15 mouse cellular contexts compared by ENCODE assay signal in the genomic region with DNA sequence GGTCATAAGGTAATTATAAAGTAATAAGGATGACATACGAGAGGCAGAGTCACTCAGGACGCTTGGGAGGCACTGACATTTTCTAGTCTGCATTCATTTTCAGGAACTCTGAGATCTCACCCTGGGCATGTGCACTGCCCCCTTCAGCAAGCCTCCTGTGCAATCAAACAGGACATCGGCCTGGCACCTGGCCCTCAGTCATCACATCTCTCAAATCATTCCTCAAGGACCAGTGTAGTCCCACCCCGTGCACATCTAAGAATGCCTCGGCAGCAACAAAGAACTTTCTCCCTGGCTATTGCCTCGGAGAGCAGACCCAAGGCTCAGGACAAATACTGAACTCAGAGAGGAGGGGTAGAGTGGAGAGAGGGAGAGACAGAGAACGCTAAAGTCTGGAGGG. TPM values are rescaled to one million over a fixed set of nuclear protein-coding genes. Genes with fewer than 3 reads are reported as not detected.
DNase-seq lines count a peak whose midpoint lies in the region; ATAC-seq lines count a peak whose summit lies in the region.
"Had no signal": no experiment of that assay in that cellular context is flagged by ENCODE, and none has a peak within 500 bp of the region (broad histone marks: within the 10 kb centered on the region; RNA-seq: fewer than 3 reads in every experiment).

No protein-coding gene starts in this region.

- no peaks in the 10 kb centered on the region for H3K36me3 ChIP-seq in hindbrain, embryonic 14.5 days (replicated peaks; ENCODE audit: control insufficient read depth, insufficient read depth)
- no peaks in the 10 kb centered on the region for H3K36me3 ChIP-seq in hindbrain, embryonic 16.5 days (ENCODE audit: control insufficient read depth, insufficient read depth, low read length)
- H3K36me3 ChIP-seq: forebrain, embryonic 10.5 days; midbrain, embryonic 12.5 days; neural tube, embryonic 12.5 days; stomach, embryonic 15.5 days had no signal

- H3K4me3 ChIP-seq in hindbrain, embryonic 14.5 days (replicated peaks; ENCODE audit: low read length), result no peak overlapping the region
- H3K4me3 ChIP-seq in hindbrain, embryonic 16.5 days (ENCODE audit: low read length), result no peak overlapping the region
- H3K4me3 ChIP-seq: forebrain, embryonic 10.5 days; midbrain, embryonic 12.5 days; neural tube, embryonic 12.5 days; stomach, embryonic 15.5 days had no signal

- 0 out of 2 replicates have a peak, but pooled peaks cover 2% of the 10 kb centered on the region for H3K4me1 ChIP-seq in hindbrain, embryonic 14.5 days (replicated peaks; ENCODE audit: control insufficient read depth, insufficient read depth, low read length)
- peaks cover 7% of the 10 kb centered on the region for H3K4me1 ChIP-seq in hindbrain, embryonic 16.5 days (ENCODE audit: control insufficient read depth, insufficient read depth, low read depth, low read length)
- H3K4me1 ChIP-seq: midbrain, embryonic 12.5 days; neural tube, embryonic 12.5 days had no signal

- no peak overlapping the region for H3K9ac ChIP-seq in hindbrain, embryonic 14.5 days
- H3K9ac ChIP-seq in hindbrain, embryonic 16.5 days (ENCODE audit: low read depth, low read length), result no peak overlapping the region
- H3K9ac ChIP-seq: midbrain, embryonic 12.5 days; neural tube, embryonic 12.5 days; stomach, embryonic 15.5 days had no signal

- peak; percentile 53 for DNase-seq in adrenal gland, postnatal 14 days
- no peak for DNase-seq in adrenal gland, postnatal 4 days (ENCODE audit: low spot score in 2 of 2)
- no peak for DNase-seq in hindbrain, embryonic 14.5 days (ENCODE audit: low spot score)
- peak; percentile 41 for DNase-seq in testis, postnatal 10 days (ENCODE audit: low spot score)
- DNase-seq in testis, postnatal 14 days (ENCODE audit: low spot score), result no peak
- no peak for DNase-seq in layer of hippocampus, postnatal 36 days
- DNase-seq in T-cell, adult 2 months (ENCODE audit: low spot score), result no peak
- DNase-seq: cerebellum, adult 11 months; lung, adult 18-20 months; thymus, postnatal 36 days had no signal

- H3K9me3 ChIP-seq in hindbrain, embryonic 14.5 days (ENCODE audit: control insufficient read depth, low read length), result no peaks in the 10 kb centered on the region
- H3K9me3 ChIP-seq in hindbrain, embryonic 16.5 days (ENCODE audit: control insufficient read depth, low read length), result no peaks in the 10 kb centered on the region
- H3K9me3 ChIP-seq: forebrain, embryonic 10.5 days; midbrain, embryonic 12.5 days; neural tube, embryonic 12.5 days; stomach, embryonic 15.5 days had no signal

- no peak for ATAC-seq in hindbrain, embryonic 14.5 days (ENCODE audit: low FRiP score)
- ATAC-seq in hindbrain, embryonic 16.5 days, result no peak

- WGBS in hindbrain, embryonic 14.5 days, result 57% methylated on average over 7 of the region's 7 CpGs
- 53% methylated on average over 7 of the region's 7 CpGs for WGBS in hindbrain, embryonic 16.5 days

- no peaks in the 10 kb centered on the region for H3K27me3 ChIP-seq in hindbrain, embryonic 14.5 days (ENCODE audit: control insufficient read depth, insufficient read depth, low read length)
- H3K27me3 ChIP-seq in hindbrain, embryonic 16.5 days (replicated peaks; ENCODE audit: control insufficient read depth, insufficient read depth, low read length), result no peaks in the 10 kb centered on the region
- H3K27me3 ChIP-seq: midbrain, embryonic 12.5 days; neural tube, embryonic 12.5 days; stomach, embryonic 15.5 days had no signal

- H3K27ac ChIP-seq in hindbrain, embryonic 14.5 days, result peak overlapping the region; percentile 45; the same call in 1 of the 2 replicates
- no peak overlapping the region for H3K27ac ChIP-seq in hindbrain, embryonic 16.5 days (ENCODE audit: low read depth, low read length)
- H3K27ac ChIP-seq: forebrain, embryonic 10.5 days; neural tube, embryonic 12.5 days had no signal

- no peak overlapping the region for H3K4me2 ChIP-seq in hindbrain, embryonic 14.5 days (replicated peaks)
- no peak overlapping the region for H3K4me2 ChIP-seq in hindbrain, embryonic 16.5 days (ENCODE audit: low read length)
- H3K4me2 ChIP-seq: midbrain, embryonic 12.5 days; neural tube, embryonic 12.5 days had no signal

RNA-seq across cellular contexts. Expression of a gene that starts 34.7 kb away (rescaled TPM):
- 2,022 and 2,175 TPM in 2 replicates for total RNA-seq in adrenal gland, postnatal 14 days (2021)
- 100 to 1,000 TPM; 853 to 953 TPM for total RNA-seq in adrenal gland, postnatal 4 days (2021)
- 40.8 and 46.1 TPM in 2 replicates for polyA plus RNA-seq in hindbrain, embryonic 14.5 days (2014; fragmentation: Nextera tagmentation; extraction: Ambion mirVana)
- 38.7 and 46.7 TPM in 2 replicates for polyA plus RNA-seq in hindbrain, embryonic 16.5 days (2015; fragmentation: Nextera tagmentation; extraction: Ambion mirVana)
- total RNA-seq in layer of hippocampus, postnatal 36 days (2021), result 10 to 100 TPM; 19.4 to 21.2 TPM

Comparison
In these comparisons a context has a peak if more than half of its experiments do, and no peak if none do; other contexts are left out.
1. DNase-seq: peak in adrenal gland, postnatal 14 days (single experiment) and testis, postnatal 10 days (single experiment); none in adrenal gland, postnatal 4 days (0 of 2), hindbrain, embryonic 14.5 days (single experiment), testis, postnatal 14 days (single experiment), layer of hippocampus, postnatal 36 days (0 of 2) and T-cell, adult 2 months (single experiment).
2. RNA of a gene that starts 34.7 kb away (total RNA-seq): 2,022 to 2,175 TPM in adrenal gland, postnatal 14 days and 853 to 953 TPM in adrenal gland, postnatal 4 days; 19.4 to 21.2 TPM in layer of hippocampus, postnatal 36 days; every median in the first group is over 10 times any median in the second.